Mouse (Mus musculus): ENCODE data around the gene Atxn1.

The Atxn1 gene

GRCm38 (mm10) chr13:45709402-45709801, 255.4 kb downstream of the Atxn1 start:
- no peak for DNase-seq

GRCm38 (mm10) chr13:45701296-45701790, 263.5 kb downstream of the Atxn1 start:
- no peak for DNase-seq

- DNase-seq = no peak
Observed at GRCm38 (mm10) chr13:45698982-45699381, 265.8 kb downstream of the Atxn1 start.

- DNase-seq = no peak
Observed at GRCm38 (mm10) chr13:45696009-45696408, 268.8 kb downstream of the Atxn1 start.

- DNase-seq = no peak
Observed at GRCm38 (mm10) chr13:45694921-45695437, 269.8 kb downstream of the Atxn1 start.

GRCm38 (mm10) chr13:45693953-45694352, 270.9 kb downstream of the Atxn1 start:
- no peak for DNase-seq

- DNase-seq = no peak
Observed at GRCm38 (mm10) chr13:45693534-45693933, 271.3 kb downstream of the Atxn1 start.

- no peak for DNase-seq
Observed at GRCm38 (mm10) chr13:45693126-45693525, 271.7 kb downstream of the Atxn1 start.

GRCm38 (mm10) chr13:45692440-45692839, 272.4 kb downstream of the Atxn1 start:
- no peak for DNase-seq

GRCm38 (mm10) chr13:45690426-45690825, 274.4 kb downstream of the Atxn1 start:
- DNase-seq = no peak

GRCm38 (mm10) chr13:45688864-45689263, 275.9 kb downstream of the Atxn1 start:
- DNase-seq = no peak

GRCm38 (mm10) chr13:45687581-45687980, 277.2 kb downstream of the Atxn1 start:
- no peak for DNase-seq

GRCm38 (mm10) chr13:45686309-45686582, 278.6 kb downstream of the Atxn1 start:
- no peak for DNase-seq

- DNase-seq = no peak
Observed at GRCm38 (mm10) chr13:45685575-45686308, 279.1 kb downstream of the Atxn1 start.

GRCm38 (mm10) chr13:45684891-45685311, 279.9 kb downstream of the Atxn1 start:
- DNase-seq = no peak

GRCm38 (mm10) chr13:45683991-45684390, 280.8 kb downstream of the Atxn1 start:
- no peak for DNase-seq

GRCm38 (mm10) chr13:45681196-45681595, 283.6 kb downstream of the Atxn1 start:
- DNase-seq = no peak

GRCm38 (mm10) chr13:45680651-45681050, 284.2 kb downstream of the Atxn1 start:
- DNase-seq = no peak

GRCm38 (mm10) chr13:45679096-45679495, 285.7 kb downstream of the Atxn1 start:
- no peak for DNase-seq

GRCm38 (mm10) chr13:45672628-45673027, 292.2 kb downstream of the Atxn1 start:
- no peak for DNase-seq

GRCm38 (mm10) chr13:45669969-45670368, 294.8 kb downstream of the Atxn1 start:
- no peak for DNase-seq

- no peak for DNase-seq
Observed at GRCm38 (mm10) chr13:45662852-45663251, 302.0 kb downstream of the Atxn1 start.

GRCm38 (mm10) chr13:45662216-45662615, 302.6 kb downstream of the Atxn1 start:
- DNase-seq = no peak

- peak; percentile 52 for DNase-seq
Observed at GRCm38 (mm10) chr13:45661283-45662185, 303.3 kb downstream of the Atxn1 start.
